Mouse (Mus musculus): ENCODE results near the gene Olfr524.

DNA sequence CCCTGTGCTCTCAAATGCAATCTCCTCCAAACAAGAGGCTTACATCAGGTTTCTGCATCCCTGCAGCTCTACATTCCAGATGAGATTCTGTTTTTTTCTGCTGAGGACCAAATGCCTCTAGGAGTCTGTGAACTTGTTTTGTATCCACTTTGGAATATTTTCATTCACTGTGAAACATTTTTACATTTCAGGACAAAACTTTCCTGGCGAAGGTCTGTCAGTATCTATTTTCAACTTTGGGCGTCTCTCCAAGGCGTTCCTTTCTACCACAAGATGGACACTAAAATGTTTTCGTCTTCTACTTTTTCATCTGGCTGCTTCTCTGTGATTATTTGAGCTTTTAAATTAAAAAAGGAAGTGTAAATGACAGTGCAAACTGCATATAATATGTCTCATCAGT is 11.7 kb downstream of the Olfr524 start:
- TF ChIP-seq POLR2A (IDR thresholded peaks at IDR 0.05; ENCODE audit: insufficient read depth, low read depth, low read length) (no peak), EP300 (IDR thresholded peaks at IDR 0.05; ENCODE audit: insufficient read depth, low read depth, low read length) (no peak), CTCF (IDR thresholded peaks at IDR 0.05) (no peak)

All from heart, adult 2 months (tissue).